Mouse (Mus musculus): Measurements from ENCODE around the gene Ddx11. TPM values are rescaled to one million over a fixed set of nuclear protein-coding genes. Genes with fewer than 3 reads are reported as not detected.

Ddx11 gene
- 1 to 10 TPM; 5.4 to 7.1 (median 6.3) TPM for total RNA-seq (2022)

- DNase-seq: peak; percentile 80
Measured at GRCm38 (mm10) chr17:66123066-66123815, at the start of gene Ddx11. Gene Ddx11, plus strand, starts transcription at chr17:66123520.

- no peak for DNase-seq
Measured at GRCm38 (mm10) chr17:66073971-66074370, 49.3 kb upstream of the Ddx11 start.

GRCm38 (mm10) chr17:66075827-66076173 lies 47.5 kb upstream of the Ddx11 start:
- no peak for DNase-seq

GRCm38 (mm10) chr17:66076174-66076927 lies 47.0 kb upstream of the Ddx11 start:
- peak; percentile 10 for DNase-seq

- peak; percentile 95 for DNase-seq
Measured at GRCm38 (mm10) chr17:66076934-66077333, 46.4 kb upstream of the Ddx11 start, which contains the start of gene Ankrd12. Gene Ankrd12, minus strand, starts transcription at chr17:66077089.

- DNase-seq: no peak
Measured at GRCm38 (mm10) chr17:66077437-66077850, 45.9 kb upstream of the Ddx11 start.

GRCm38 (mm10) chr17:66084486-66084885 lies 38.8 kb upstream of the Ddx11 start:
- no peak for DNase-seq

- no peak for DNase-seq
Measured at GRCm38 (mm10) chr17:66085038-66085437, 38.3 kb upstream of the Ddx11 start.

- no peak for DNase-seq
Measured at GRCm38 (mm10) chr17:66090251-66090650, 33.1 kb upstream of the Ddx11 start.

- DNase-seq: no peak
Measured at GRCm38 (mm10) chr17:66091392-66091791, 31.9 kb upstream of the Ddx11 start.

- DNase-seq: no peak
Measured at GRCm38 (mm10) chr17:66092065-66092464, 31.3 kb upstream of the Ddx11 start.

- no peak for DNase-seq
Measured at GRCm38 (mm10) chr17:66092664-66093063, 30.7 kb upstream of the Ddx11 start.

- DNase-seq: no peak
Measured at GRCm38 (mm10) chr17:66100566-66101379, 22.5 kb upstream of the Ddx11 start.

- DNase-seq: peak; percentile 84
Measured at GRCm38 (mm10) chr17:66101380-66102330, 21.7 kb upstream of the Ddx11 start, which contains the start of gene Ndufv2. Gene Ndufv2, minus strand, starts transcription at chr17:66101559.

GRCm38 (mm10) chr17:66104076-66104475 lies 19.2 kb upstream of the Ddx11 start:
- DNase-seq: no peak

GRCm38 (mm10) chr17:66106601-66107267 lies 16.6 kb upstream of the Ddx11 start:
- DNase-seq: no peak

- no peak for DNase-seq
Measured at GRCm38 (mm10) chr17:66107466-66107865, 15.9 kb upstream of the Ddx11 start.

GRCm38 (mm10) chr17:66108198-66108597 lies 15.1 kb upstream of the Ddx11 start:
- no peak for DNase-seq

GRCm38 (mm10) chr17:66110746-66111145 lies 12.6 kb upstream of the Ddx11 start:
- DNase-seq: no peak

GRCm38 (mm10) chr17:66111402-66111959 lies 11.8 kb upstream of the Ddx11 start, which contains the start of gene Washc1:
Gene Washc1, plus strand, starts transcription at chr17:66111545.
- peak; percentile 82 for DNase-seq

- DNase-seq: no peak
Measured at GRCm38 (mm10) chr17:66112166-66112565, 11.2 kb upstream of the Ddx11 start.
